Comparison of ENCODE assay signal across 12 mouse cellular contexts in genomic region chr8:95885966-95886365, GRCm38 (mm10). TPM values are rescaled to one million over a fixed set of nuclear protein-coding genes. Genes with fewer than 3 reads are reported as not detected.
A peak's percentile ranks its signal among the peaks of the same experiment; 100 is the strongest.
DNase-seq lines count a peak whose midpoint lies in the region; ATAC-seq and TF ChIP-seq lines count a peak whose summit lies in the region.
"Had no signal": no experiment of that assay in that cellular context is flagged by ENCODE, and none has a peak within 500 bp of the region (broad histone marks: within the 10 kb centered on the region; RNA-seq: fewer than 3 reads in every experiment).

No protein-coding gene starts in this region.

- 0 out of 2 replicates have a peak, but pooled peaks cover 2% of the 10 kb centered on the region for H3K36me3 ChIP-seq in heart, embryonic 12.5 days
- no peaks in the 10 kb centered on the region for H3K36me3 ChIP-seq in kidney, embryonic 16.5 days (ENCODE audit: insufficient read depth, low read length)
- H3K36me3 ChIP-seq in intestine, postnatal 0 days (ENCODE audit: control insufficient read depth, insufficient read depth), result no peaks in the 10 kb centered on the region
- H3K36me3 ChIP-seq in liver, embryonic 16.5 days (ENCODE audit: control insufficient read depth, insufficient read depth), result no peaks in the 10 kb centered on the region
- H3K36me3 ChIP-seq: lung, embryonic 15.5 days had no signal

- H3K9me3 ChIP-seq in heart, embryonic 12.5 days (replicated peaks), result no peaks in the 10 kb centered on the region
- H3K9me3 ChIP-seq in kidney, embryonic 16.5 days (ENCODE audit: low read length), result no peaks in the 10 kb centered on the region
- H3K9me3 ChIP-seq in intestine, postnatal 0 days (ENCODE audit: control insufficient read depth), result no peaks in the 10 kb centered on the region
- H3K9me3 ChIP-seq in liver, embryonic 16.5 days (replicated peaks; ENCODE audit: control insufficient read depth, low read length), result no peaks in the 10 kb centered on the region
- H3K9me3 ChIP-seq: lung, embryonic 15.5 days had no signal

- H3K9ac ChIP-seq in heart, embryonic 12.5 days, result peak overlapping the region; percentile 13; the same call in 1 of the 2 replicates
- no peak overlapping the region for H3K9ac ChIP-seq in kidney, embryonic 16.5 days (replicated peaks; ENCODE audit: low read length)
- no peak overlapping the region for H3K9ac ChIP-seq in intestine, postnatal 0 days (ENCODE audit: low read depth, low read length)
- H3K9ac ChIP-seq in liver, embryonic 16.5 days (ENCODE audit: low read depth, low read length), result no peak overlapping the region
- H3K9ac ChIP-seq: lung, embryonic 15.5 days had no signal

- no peak for TF ChIP-seq CTCF in intestine, postnatal 0 days (IDR thresholded peaks at IDR 0.05; ENCODE audit: low read depth)

- no peaks in the 10 kb centered on the region for H3K27me3 ChIP-seq in heart, embryonic 12.5 days (replicated peaks)
- H3K27me3 ChIP-seq in kidney, embryonic 16.5 days (ENCODE audit: insufficient read depth, low read length), result no peaks in the 10 kb centered on the region
- H3K27me3 ChIP-seq in intestine, postnatal 0 days (replicated peaks; ENCODE audit: control insufficient read depth, insufficient read depth, low read length), result no peaks in the 10 kb centered on the region
- no peaks in the 10 kb centered on the region for H3K27me3 ChIP-seq in liver, embryonic 16.5 days (ENCODE audit: control insufficient read depth, insufficient read depth, low read depth, low read length)
- H3K27me3 ChIP-seq: lung, embryonic 15.5 days had no signal

- peak overlapping the region; percentile 15 for H3K4me2 ChIP-seq in heart, embryonic 12.5 days
- H3K4me2 ChIP-seq in kidney, embryonic 16.5 days (replicated peaks; ENCODE audit: low read depth, low read length), result peak overlapping the region; percentile 82
- H3K4me2 ChIP-seq in intestine, postnatal 0 days (replicated peaks; ENCODE audit: low read depth), result peak overlapping the region; percentile 81
- H3K4me2 ChIP-seq in liver, embryonic 16.5 days (ENCODE audit: low read depth, low read length), result peak overlapping the region; percentile 42; the same call in 1 of the 2 replicates
- H3K4me2 ChIP-seq: lung, embryonic 15.5 days had no signal

- WGBS in heart, embryonic 12.5 days, result 50% methylated on average over 5 of the region's 5 CpGs
- WGBS in kidney, embryonic 16.5 days, result 58% methylated on average over 5 of the region's 5 CpGs
- 33% methylated on average over 5 of the region's 5 CpGs for WGBS in intestine, postnatal 0 days
- WGBS in liver, embryonic 16.5 days (ENCODE audit: insufficient replicate concordance), result 49% methylated on average over 5 of the region's 5 CpGs

- no peak overlapping the region for H3K4me3 ChIP-seq in heart, embryonic 12.5 days
- no peak overlapping the region for H3K4me3 ChIP-seq in kidney, embryonic 16.5 days (ENCODE audit: low read length)
- H3K4me3 ChIP-seq in intestine, postnatal 0 days (ENCODE audit: low read depth, low read length), result no peak overlapping the region
- no peak overlapping the region for H3K4me3 ChIP-seq in liver, embryonic 16.5 days (ENCODE audit: low read depth, low read length)
- H3K4me3 ChIP-seq: lung, embryonic 15.5 days had no signal

- H3K4me1 ChIP-seq in heart, embryonic 12.5 days (replicated peaks), result peaks cover 43% of the 10 kb centered on the region
- H3K4me1 ChIP-seq in kidney, embryonic 16.5 days (ENCODE audit: insufficient read depth, low read length), result peaks cover 34% of the 10 kb centered on the region
- peaks cover 4% of the 10 kb centered on the region; the same call in 1 of the 2 replicates for H3K4me1 ChIP-seq in intestine, postnatal 0 days (replicated peaks; ENCODE audit: control insufficient read depth, insufficient read depth, low read length)
- H3K4me1 ChIP-seq in liver, embryonic 16.5 days (ENCODE audit: control insufficient read depth, low read depth, low read length), result peaks cover 11% of the 10 kb centered on the region

- ATAC-seq in heart, embryonic 12.5 days (ENCODE audit: insufficient number of reproducible peaks, low FRiP score), result no peak
- no peak for ATAC-seq in kidney, embryonic 16.5 days (ENCODE audit: low FRiP score, low TSS enrichment)
- 0 out of 2 replicates have a peak, but pooled peaks have one; percentile 18 for ATAC-seq in intestine, postnatal 0 days
- peak; percentile 39 for ATAC-seq in liver, embryonic 16.5 days (ENCODE audit: low read depth)

- DNase-seq in heart, postnatal 4 days, result no peak
- DNase-seq in kidney, postnatal 4 days, result no peak
- no peak for DNase-seq in thymus, postnatal 4 days
- no peak for DNase-seq in spleen, postnatal 10 days (ENCODE audit: low spot score in 2 of 2)
- DNase-seq: cerebellum, adult 18-20 months; right cerebral cortex, postnatal 4 days; thymus, postnatal 14 days had no signal

- no peak overlapping the region for H3K27ac ChIP-seq in heart, embryonic 12.5 days (ENCODE audit: poor library complexity, severe bottlenecking)
- no peak overlapping the region for H3K27ac ChIP-seq in kidney, embryonic 16.5 days (ENCODE audit: low read length)
- peak overlapping the region; percentile 80; the same call in 1 of the 2 replicates for H3K27ac ChIP-seq in intestine, postnatal 0 days (ENCODE audit: low read depth, low read length)
- H3K27ac ChIP-seq in liver, embryonic 16.5 days (ENCODE audit: low read length), result peak overlapping the region; percentile 77
- H3K27ac ChIP-seq: lung, embryonic 15.5 days had no signal

RNA-seq across cellular contexts. Expression of gene Got2, which starts 2.4 kb away (rescaled TPM):
- polyA plus RNA-seq in heart, embryonic 12.5 days (2016; fragmentation: Nextera tagmentation; extraction: Ambion mirVana), result 323 and 331 TPM in 2 replicates
- 100 to 1,000 TPM; 481 to 500 TPM for total RNA-seq in heart, postnatal 4 days (2021)
- polyA plus RNA-seq in kidney, embryonic 16.5 days (2015; fragmentation: Nextera tagmentation; extraction: Ambion mirVana), result 286 and 293 TPM in 2 replicates
- polyA plus RNA-seq in intestine, postnatal 0 days (2015; fragmentation: Nextera tagmentation; extraction: Ambion mirVana), result 122 and 124 TPM in 2 replicates
- 254 and 279 TPM in 2 replicates for polyA plus RNA-seq in liver, embryonic 16.5 days (2015; fragmentation: Nextera tagmentation; extraction: Ambion mirVana)

RNA-seq across cellular contexts. Expression of gene Slc38a7, which starts 32.6 kb away (rescaled TPM):
- polyA plus RNA-seq in heart, embryonic 12.5 days (2016; fragmentation: Nextera tagmentation; extraction: Ambion mirVana), result 12.4 and 13.2 TPM in 2 replicates
- total RNA-seq in heart, postnatal 4 days (2021), result 1 to 10 TPM; 7.5 to 7.9 TPM
- 19.2 and 19.7 TPM in 2 replicates for polyA plus RNA-seq in kidney, embryonic 16.5 days (2015; fragmentation: Nextera tagmentation; extraction: Ambion mirVana)
- polyA plus RNA-seq in intestine, postnatal 0 days (2015; fragmentation: Nextera tagmentation; extraction: Ambion mirVana), result 39.9 and 41.7 TPM in 2 replicates
- polyA plus RNA-seq in liver, embryonic 16.5 days (2015; fragmentation: Nextera tagmentation; extraction: Ambion mirVana), result 7.8 and 9.8 TPM in 2 replicates

Comparison
In these comparisons a context has a peak if more than half of its experiments do, and no peak if none do; other contexts are left out.
1. ATAC-seq: peak in intestine, postnatal 0 days (single experiment) and liver, embryonic 16.5 days (single experiment); none in heart, embryonic 12.5 days (single experiment) and kidney, embryonic 16.5 days (single experiment).
2. H3K27ac ChIP-seq: peak in intestine, postnatal 0 days (single experiment) and liver, embryonic 16.5 days (single experiment); none in heart, embryonic 12.5 days (single experiment) and kidney, embryonic 16.5 days (single experiment).
3. H3K4me2 ChIP-seq: peak in every context shown above with its lines; median percentile 82 in kidney, embryonic 16.5 days; 81 in intestine, postnatal 0 days; 42 in liver, embryonic 16.5 days; 15 in heart, embryonic 12.5 days.